Mouse (Mus musculus): ENCODE data around the gene Gm17019. TPM values are rescaled to one million over a fixed set of nuclear protein-coding genes. Genes with fewer than 3 reads are reported as not detected.
"Not testable (repeated sequence)": the region's sequence is repeated elsewhere in the genome, so short reads cannot be mapped to it uniquely, and the experiment has no call there.

Gm17019 gene
- polyA plus RNA-seq, 1 experiment from 2014 or later, result not detected

DNA sequence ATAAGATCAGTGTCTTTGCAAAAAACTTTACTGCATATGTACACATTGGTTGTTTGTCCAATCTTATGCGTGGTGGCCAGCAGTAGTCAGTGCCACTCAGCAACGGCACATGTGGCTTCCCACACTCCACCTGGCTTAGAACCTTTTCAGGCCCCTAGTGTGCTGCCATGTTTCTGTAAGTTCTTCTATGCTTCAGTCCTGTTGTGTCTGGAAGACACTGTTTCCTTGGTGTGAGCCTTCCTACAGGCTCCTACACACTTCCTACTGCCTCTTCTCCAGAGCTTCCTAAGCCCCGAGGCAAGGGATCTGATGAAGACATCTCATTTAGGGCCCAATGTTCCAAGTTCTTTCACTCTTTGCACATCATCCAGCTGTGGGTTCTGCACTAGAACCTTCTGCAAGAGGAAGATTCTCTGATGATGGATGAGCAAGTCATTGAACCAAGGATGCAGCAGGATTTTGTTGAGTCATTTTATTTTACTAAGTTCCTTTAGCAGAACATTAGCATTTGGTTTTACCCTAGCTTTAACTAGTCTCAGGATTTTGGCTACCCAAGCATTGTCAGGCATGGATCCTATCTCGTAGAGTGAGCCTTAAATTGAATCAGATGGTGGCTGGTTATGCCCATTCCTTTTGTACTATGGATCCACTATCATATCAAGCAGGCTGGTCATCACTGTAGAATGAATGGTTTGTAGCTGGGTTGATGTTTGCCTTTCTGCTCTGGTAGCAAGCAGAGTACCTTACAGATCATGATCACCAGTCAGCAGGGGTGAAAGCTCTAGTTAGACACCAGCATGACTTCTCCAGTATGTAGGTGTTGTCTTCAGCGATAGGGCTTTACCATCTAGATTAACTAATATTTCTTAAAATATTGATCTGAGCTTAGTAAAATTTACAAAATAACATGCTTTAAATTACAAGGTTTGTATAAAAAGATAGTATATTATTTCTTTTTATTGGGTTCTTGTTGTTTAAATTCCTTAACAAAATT, 27.9 kb downstream of the Gm17019 start:
- WGBS, result 63% methylated on average over 5 of the region's 5 CpGs
- H3K4me2 ChIP-seq (ENCODE audit: low read depth, low read length); H3K27me3 ChIP-seq (ENCODE audit: control insufficient read depth, insufficient read depth, low read length); H3K4me3 ChIP-seq (ENCODE audit: low read length); H3K4me1 ChIP-seq (ENCODE audit: control insufficient read depth, insufficient read depth, low read length); H3K9ac ChIP-seq (ENCODE audit: low read length); H3K36me3 ChIP-seq (ENCODE audit: control insufficient read depth, insufficient read depth); H3K27ac ChIP-seq (ENCODE audit: low read length): not testable (repeated sequence)
- H3K9me3 ChIP-seq (replicated peaks; ENCODE audit: control insufficient read depth, low read length), result peaks cover 12% of the 10 kb centered on the region
- ATAC-seq (replicated peaks; ENCODE audit: extremely low read depth, insufficient read depth, low FRiP score), result peak; percentile 76

DNA sequence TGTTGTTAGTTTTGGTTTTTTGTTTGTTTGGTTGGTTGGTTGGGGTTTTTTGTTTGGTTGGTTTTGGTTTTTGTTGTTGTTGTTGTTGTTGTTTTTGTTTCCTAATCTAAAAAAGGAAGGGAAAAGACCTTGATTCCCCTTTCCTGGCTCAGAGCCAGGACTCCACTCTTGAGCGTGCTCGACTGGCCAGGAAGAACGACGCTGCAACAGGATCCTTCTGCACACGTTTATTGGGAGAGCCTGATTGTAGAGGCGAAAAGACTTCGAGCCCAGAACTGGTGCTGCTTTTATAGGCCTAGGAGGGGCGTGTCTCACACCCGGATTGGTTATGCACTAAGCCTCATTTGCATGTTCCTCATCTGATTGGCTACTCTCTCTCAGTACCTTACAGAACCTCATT, 34.7 kb downstream of the Gm17019 start:
- not testable (repeated sequence) for H3K4me2 ChIP-seq (ENCODE audit: low read depth, low read length); H3K27me3 ChIP-seq (ENCODE audit: control insufficient read depth, insufficient read depth, low read length); H3K4me3 ChIP-seq (ENCODE audit: low read length); ATAC-seq (replicated peaks; ENCODE audit: extremely low read depth, insufficient read depth, low FRiP score); H3K9ac ChIP-seq (ENCODE audit: low read length); H3K4me1 ChIP-seq (ENCODE audit: control insufficient read depth, insufficient read depth, low read length); H3K27ac ChIP-seq (ENCODE audit: low read length); H3K36me3 ChIP-seq (ENCODE audit: control insufficient read depth, insufficient read depth)
- H3K9me3 ChIP-seq (replicated peaks; ENCODE audit: control insufficient read depth, low read length), result peaks cover 11% of the 10 kb centered on the region; the same call in 1 of the 2 replicates
- 74% methylated on average over 9 of the region's 9 CpGs for WGBS

GRCm38 (mm10) chr5:14997556-14997955, 35.2 kb downstream of the Gm17019 start:
- not testable (repeated sequence) for H3K4me1 ChIP-seq (ENCODE audit: control insufficient read depth, insufficient read depth, low read length); H3K27me3 ChIP-seq (ENCODE audit: control insufficient read depth, insufficient read depth, low read length); H3K4me3 ChIP-seq (ENCODE audit: low read length); H3K9ac ChIP-seq (ENCODE audit: low read length); ATAC-seq (replicated peaks; ENCODE audit: extremely low read depth, insufficient read depth, low FRiP score); H3K36me3 ChIP-seq (ENCODE audit: control insufficient read depth, insufficient read depth); H3K27ac ChIP-seq (ENCODE audit: low read length); H3K4me2 ChIP-seq (ENCODE audit: low read depth, low read length)
- WGBS, result 77% methylated on average over 4 of the region's 4 CpGs
- peaks cover 11% of the 10 kb centered on the region; the same call in 1 of the 2 replicates for H3K9me3 ChIP-seq (replicated peaks; ENCODE audit: control insufficient read depth, low read length)

GRCm38 (mm10) chr5:14996670-14997249, 36.0 kb downstream of the Gm17019 start:
- not testable (repeated sequence) for H3K27me3 ChIP-seq (ENCODE audit: control insufficient read depth, insufficient read depth, low read length); H3K9ac ChIP-seq (ENCODE audit: low read length); H3K9me3 ChIP-seq (replicated peaks; ENCODE audit: control insufficient read depth, low read length); H3K36me3 ChIP-seq (ENCODE audit: control insufficient read depth, insufficient read depth); ATAC-seq (replicated peaks; ENCODE audit: extremely low read depth, insufficient read depth, low FRiP score); H3K4me3 ChIP-seq (ENCODE audit: low read length); H3K4me2 ChIP-seq (ENCODE audit: low read depth, low read length); H3K4me1 ChIP-seq (ENCODE audit: control insufficient read depth, insufficient read depth, low read length); H3K27ac ChIP-seq (ENCODE audit: low read length)
- WGBS, result 67% methylated on average over 6 of the region's 7 CpGs

- ATAC-seq (replicated peaks; ENCODE audit: extremely low read depth, insufficient read depth, low FRiP score), result not testable (repeated sequence)
These were observed 38.7 kb downstream of the Gm17019 start for GRCm38 (mm10) chr5:14994124-14994523.

DNA sequence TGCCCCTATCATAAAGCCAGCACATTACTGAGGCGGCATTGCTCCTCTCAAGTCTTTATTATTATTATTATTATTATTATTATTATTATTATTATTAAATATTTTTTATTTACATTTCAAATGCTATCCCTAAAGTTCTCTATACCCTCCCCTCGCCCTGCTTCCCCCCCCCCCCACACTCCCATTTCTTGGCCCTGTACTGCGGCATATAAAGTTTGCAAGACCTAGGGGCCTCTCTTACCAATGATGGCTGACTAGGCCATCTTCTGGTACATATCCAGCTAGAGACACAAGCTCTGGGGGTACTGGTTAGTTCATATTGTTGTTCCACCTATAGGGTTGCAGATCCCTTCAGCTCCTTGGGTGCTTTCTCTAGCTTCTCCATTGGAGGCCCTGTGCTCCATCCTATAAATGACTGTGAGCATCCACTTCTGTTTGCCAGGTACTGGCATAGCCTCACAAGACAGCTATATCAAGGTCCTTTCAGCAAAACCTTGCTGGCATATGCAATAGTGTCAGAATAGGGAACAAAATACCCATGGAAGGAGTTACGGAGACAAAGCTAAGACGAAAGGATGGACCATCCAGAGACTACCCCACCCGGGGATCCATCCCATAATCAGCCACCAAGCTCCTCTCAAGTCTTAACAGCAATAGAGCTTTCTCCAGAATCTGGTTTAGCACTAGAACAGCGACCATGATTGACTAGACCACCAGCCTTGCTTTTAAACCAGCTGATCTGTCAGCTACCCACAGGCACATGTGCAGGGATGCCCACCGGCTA, 42.2 kb downstream of the Gm17019 start:
- not testable (repeated sequence) for H3K9me3 ChIP-seq (replicated peaks; ENCODE audit: control insufficient read depth, low read length); H3K4me1 ChIP-seq (ENCODE audit: control insufficient read depth, insufficient read depth, low read length); H3K9ac ChIP-seq (ENCODE audit: low read length); H3K27me3 ChIP-seq (ENCODE audit: control insufficient read depth, insufficient read depth, low read length); H3K36me3 ChIP-seq (ENCODE audit: control insufficient read depth, insufficient read depth); ATAC-seq (replicated peaks; ENCODE audit: extremely low read depth, insufficient read depth, low FRiP score); H3K4me2 ChIP-seq (ENCODE audit: low read depth, low read length); H3K27ac ChIP-seq (ENCODE audit: low read length); H3K4me3 ChIP-seq (ENCODE audit: low read length)
- 66% methylated on average over 7 of the region's 8 CpGs for WGBS

More at GRCm38 (mm10) chr5:14994124-14994523, 38.7 kb downstream of the Gm17019 start:
- peaks cover 11% of the 10 kb centered on the region for H3K9me3 ChIP-seq (replicated peaks; ENCODE audit: control insufficient read depth, low read length)
- H3K36me3 ChIP-seq (ENCODE audit: control insufficient read depth, insufficient read depth); H3K4me2 ChIP-seq (ENCODE audit: low read depth, low read length); H3K4me3 ChIP-seq (ENCODE audit: low read length); H3K27me3 ChIP-seq (ENCODE audit: control insufficient read depth, insufficient read depth, low read length); H3K27ac ChIP-seq (ENCODE audit: low read length); H3K9ac ChIP-seq (ENCODE audit: low read length); H3K4me1 ChIP-seq (ENCODE audit: control insufficient read depth, insufficient read depth, low read length): not testable (repeated sequence)
- WGBS, result 80% methylated on average over 6 of the region's 6 CpGs

GRCm38 (mm10) chr5:14986649-14987387, 46.0 kb downstream of the Gm17019 start:
- 37% methylated on average over 5 of the region's 6 CpGs for WGBS
- not testable (repeated sequence) for H3K4me1 ChIP-seq (ENCODE audit: control insufficient read depth, insufficient read depth, low read length)
- ATAC-seq (replicated peaks; ENCODE audit: extremely low read depth, insufficient read depth, low FRiP score), result peak; percentile 69

More at GRCm38 (mm10) chr5:14986649-14987387, 46.0 kb downstream of the Gm17019 start:
- H3K9me3 ChIP-seq (replicated peaks; ENCODE audit: control insufficient read depth, low read length); H3K27ac ChIP-seq (ENCODE audit: low read length); H3K4me2 ChIP-seq (ENCODE audit: low read depth, low read length); H3K9ac ChIP-seq (ENCODE audit: low read length); H3K4me3 ChIP-seq (ENCODE audit: low read length); H3K36me3 ChIP-seq (ENCODE audit: control insufficient read depth, insufficient read depth); H3K27me3 ChIP-seq (ENCODE audit: control insufficient read depth, insufficient read depth, low read length): not testable (repeated sequence)
